Mouse (Mus musculus) E14TG2a.4 (cell line): Measurements from ENCODE around the gene Inha.

ENCODE experiments used
- CTCF ChIP-seq: conservative IDR thresholded peaks from 2 replicates; pipeline ENCODE4 v1.5.1; 2014; ENCODE audit warnings: low read length
- NANOG ChIP-seq: IDR thresholded peaks from 2 replicates; pipeline ENCODE4 v1.6.1; 2014; ENCODE audit warnings: borderline replicate concordance, low read length, mixed read lengths
- POU5F1 ChIP-seq: IDR thresholded peaks from 2 replicates; pipeline ENCODE4 v1.6.1; 2014; ENCODE audit warnings: low read length, borderline replicate concordance

DNA sequence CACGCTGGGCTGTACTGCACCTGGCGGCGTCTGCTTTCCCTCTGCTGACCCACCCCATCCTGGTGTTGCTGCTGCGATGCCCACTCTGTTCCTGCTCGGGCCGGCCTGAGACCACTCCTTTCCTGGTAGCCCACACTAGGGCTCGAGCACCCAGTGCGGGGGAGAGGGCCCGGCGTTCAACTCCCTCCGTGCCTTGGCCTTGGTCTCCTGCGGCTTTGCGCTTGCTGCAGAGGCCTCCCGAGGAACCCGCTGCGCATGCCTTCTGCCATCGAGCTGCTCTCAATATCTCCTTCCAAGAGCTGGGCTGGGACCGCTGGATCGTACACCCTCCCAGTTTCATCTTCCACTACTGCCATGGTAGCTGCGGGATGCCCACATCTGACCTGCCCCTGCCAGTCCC is 2.7 kb downstream of the Inha start:
- TF ChIP-seq CTCF = no peak
- no peak for TF ChIP-seq NANOG
- TF ChIP-seq POU5F1 = no peak
